Mouse (Mus musculus): ENCODE measurements around the gene Mpi. TPM values are rescaled to one million over a fixed set of nuclear protein-coding genes. Genes with fewer than 3 reads are reported as not detected.
A peak's percentile ranks its signal among the peaks of the same experiment; 100 is the strongest.

Mpi gene
- total RNA-seq (2014; rRNA removed) (8.9 and 9.4 TPM in 2 replicates), polyA plus RNA-seq (2012; rRNA removed) (12.2 and 14.5 TPM in 2 replicates)

DNA sequence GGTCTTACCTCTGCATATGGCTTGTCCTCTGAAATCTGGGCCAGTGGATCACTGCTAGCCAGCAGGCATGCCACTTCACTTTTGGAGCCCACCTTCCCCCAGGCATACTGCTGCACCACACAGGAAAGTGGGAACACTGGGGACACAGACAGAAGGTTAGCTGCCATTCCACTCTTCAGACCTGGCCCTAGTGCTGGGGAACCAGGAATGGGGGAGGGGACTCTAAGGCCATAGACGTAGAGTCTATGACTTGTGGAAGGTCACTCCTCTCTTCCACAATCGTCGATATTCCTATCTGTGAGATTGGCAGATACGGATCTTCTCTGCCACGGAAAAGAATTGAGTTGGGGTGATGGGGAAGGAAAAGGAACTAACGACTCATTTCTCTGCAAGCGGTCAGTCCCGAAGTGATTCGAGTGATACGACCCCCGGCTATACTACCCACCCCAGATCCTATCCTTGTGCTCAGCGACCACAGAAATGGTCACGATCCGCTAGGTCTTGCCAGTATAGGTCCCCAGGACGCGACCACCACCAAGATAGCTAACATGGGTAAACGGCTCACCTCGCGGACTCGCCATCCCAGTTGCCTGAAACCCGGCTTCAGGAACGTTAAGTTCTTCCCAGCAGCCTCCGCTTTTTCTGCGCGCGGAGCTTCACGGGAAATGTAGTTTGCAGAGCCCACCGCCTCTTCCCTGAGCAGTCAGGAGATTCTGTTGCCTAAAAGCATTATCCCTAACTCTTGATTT is at the start of gene Mpi:
Gene Mpi (minus strand): TSS at position 625 of the 749 bp plus-strand sequence.
- Histone ChIP-seq H3K27ac (replicated peaks; ENCODE audit: insufficient read depth, low read depth, low read length) (no peak within 1 kb of the TSS), H3K36me3 (ENCODE audit: control insufficient read depth, insufficient read depth, low read length) (no peaks in the 10 kb centered on the region; the same call in 1 of the 2 replicates), H3K79me2 (ENCODE audit: control insufficient read depth, insufficient read depth, low read length) (no peaks in the 10 kb centered on the region), H3K4me1 (ENCODE audit: control insufficient read depth, insufficient read depth, low read length) (peaks cover 11% of the 10 kb centered on the region), H3K27me3 (ENCODE audit: control insufficient read depth, insufficient read depth, low read length) (no peaks in the 10 kb centered on the region), H3K9ac (ENCODE audit: low read depth, low read length) (peak within 1 kb of the TSS; percentile 90), H3K4me3 (ENCODE audit: insufficient read depth, low read depth, low read length) (peak within 1 kb of the TSS; percentile 84)
- TF ChIP-seq CTCF (IDR thresholded peaks at IDR 0.05; ENCODE audit: low read depth, low read length) (no peak), POLR2A (IDR thresholded peaks at IDR 0.05; ENCODE audit: extremely low read depth, insufficient read depth, low read length) (0 out of 2 replicates have a peak, but pooled peaks have one; percentile 23)
- WGBS: under 1% methylated on average over 28 of the region's 28 CpGs
- DNase-seq (ENCODE audit: extremely low read depth, low read depth, low spot score): peak; percentile 59

DNA sequence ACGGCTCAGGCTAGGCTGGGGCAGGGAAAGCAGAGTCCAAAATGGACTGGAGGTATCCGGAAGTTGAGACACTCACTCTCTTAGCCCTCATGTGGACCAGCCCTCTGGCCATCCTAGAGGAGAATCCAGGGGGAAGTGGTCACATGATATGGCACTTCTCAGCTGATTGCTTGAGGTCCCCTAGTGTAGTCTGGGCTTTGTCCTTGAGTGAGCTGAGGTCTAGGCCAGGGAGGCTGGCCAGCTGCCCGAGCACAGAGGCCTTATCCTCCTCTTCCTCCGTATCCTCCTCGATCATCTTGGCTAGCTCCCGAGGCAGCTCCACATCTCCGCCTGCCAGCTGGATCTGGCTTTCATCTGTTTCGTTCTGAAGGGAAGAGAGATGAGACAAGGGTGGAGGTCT is 49.5 kb upstream of the Mpi start:
- 71% methylated on average over 8 of the region's 8 CpGs for WGBS
- Histone ChIP-seq H3K79me2 (ENCODE audit: control insufficient read depth, insufficient read depth, low read length) (no peaks in the 10 kb centered on the region), H3K9ac (ENCODE audit: low read depth, low read length) (no peak overlapping the region), H3K4me3 (ENCODE audit: insufficient read depth, low read depth, low read length) (no peak overlapping the region), H3K27me3 (ENCODE audit: control insufficient read depth, insufficient read depth, low read length) (peaks cover 4% of the 10 kb centered on the region; the same call in 1 of the 2 replicates), H3K36me3 (ENCODE audit: control insufficient read depth, insufficient read depth, low read length) (no peaks in the 10 kb centered on the region), H3K27ac (replicated peaks; ENCODE audit: insufficient read depth, low read depth, low read length) (no peak overlapping the region), H3K4me1 (ENCODE audit: control insufficient read depth, insufficient read depth, low read length) (no peaks in the 10 kb centered on the region)
- TF ChIP-seq POLR2A (IDR thresholded peaks at IDR 0.05; ENCODE audit: extremely low read depth, insufficient read depth, low read length): no peak
- no peak for TF ChIP-seq CTCF (IDR thresholded peaks at IDR 0.05; ENCODE audit: low read depth, low read length)
- DNase-seq (ENCODE audit: extremely low read depth, low read depth, low spot score): no peak

DNA sequence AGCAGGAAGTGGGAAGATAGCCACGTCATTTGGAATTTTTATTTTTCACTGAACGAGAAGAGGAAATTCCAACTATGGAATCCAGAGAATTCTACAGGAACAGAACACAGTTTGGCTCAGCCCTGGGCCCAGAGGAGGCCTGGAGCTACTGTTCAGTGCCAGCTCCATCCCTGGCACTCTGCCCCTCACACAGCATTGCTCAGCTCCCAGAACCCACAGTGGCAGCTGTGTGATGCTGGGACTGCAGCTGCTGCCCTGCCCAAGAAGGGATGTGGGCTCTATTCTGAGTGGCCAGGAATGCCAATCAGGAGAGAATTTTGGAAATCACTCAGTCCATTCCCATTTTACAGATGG is 48.8 kb upstream of the Mpi start:
- DNase-seq (ENCODE audit: extremely low read depth, low read depth, low spot score): no peak
- whole genome bisulfite sequencing: 58% methylated on average over 2 of the region's 2 CpGs
- TF ChIP-seq POLR2A (IDR thresholded peaks at IDR 0.05; ENCODE audit: extremely low read depth, insufficient read depth, low read length) (no peak), CTCF (IDR thresholded peaks at IDR 0.05; ENCODE audit: low read depth, low read length) (no peak)
- H3K27ac ChIP-seq (replicated peaks; ENCODE audit: insufficient read depth, low read depth, low read length): no peak overlapping the region
- no peaks in the 10 kb centered on the region for H3K36me3 ChIP-seq (ENCODE audit: control insufficient read depth, insufficient read depth, low read length)
- no peak overlapping the region for H3K9ac ChIP-seq (ENCODE audit: low read depth, low read length)
- H3K4me3 ChIP-seq (ENCODE audit: insufficient read depth, low read depth, low read length): no peak overlapping the region
- peaks cover 4% of the 10 kb centered on the region; the same call in 1 of the 2 replicates for H3K27me3 ChIP-seq (ENCODE audit: control insufficient read depth, insufficient read depth, low read length)
- H3K4me1 ChIP-seq (ENCODE audit: control insufficient read depth, insufficient read depth, low read length): no peaks in the 10 kb centered on the region
- no peaks in the 10 kb centered on the region for H3K79me2 ChIP-seq (ENCODE audit: control insufficient read depth, insufficient read depth, low read length)

DNA sequence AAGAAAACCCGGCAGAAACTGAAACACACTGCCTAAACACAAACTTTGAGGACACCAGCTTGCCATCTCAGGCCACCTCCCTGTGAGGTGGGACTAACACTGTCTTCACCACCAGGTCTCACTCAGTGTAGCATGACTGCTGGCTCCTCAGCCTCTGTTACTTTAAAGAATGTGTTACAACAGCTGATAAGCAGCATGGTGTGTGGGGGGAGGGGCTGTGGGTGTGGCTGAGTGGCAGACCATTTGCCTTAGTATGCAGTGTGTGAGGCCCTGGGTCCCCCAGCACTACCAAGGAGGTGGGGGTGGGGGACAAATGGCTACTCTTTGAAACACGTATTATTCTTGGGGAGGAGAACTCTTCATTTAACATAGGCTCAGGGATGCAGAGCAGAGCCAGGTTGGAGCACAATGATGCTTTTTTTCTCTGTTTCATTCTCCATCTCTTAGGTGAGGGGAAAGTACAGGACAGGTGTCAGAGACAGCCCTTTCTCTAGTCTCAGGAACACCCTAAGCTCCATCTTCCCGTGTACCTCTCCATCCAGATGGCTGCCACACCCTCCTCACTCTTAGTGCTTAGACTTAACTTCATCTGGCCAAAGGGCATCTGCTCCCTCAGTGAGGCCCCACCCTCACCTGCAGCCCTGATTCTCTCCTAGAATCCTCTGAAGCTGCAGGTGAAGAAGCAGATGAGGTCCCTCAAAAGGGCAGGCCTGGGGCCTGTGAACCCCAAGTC is 48.2 kb upstream of the Mpi start:
- Histone ChIP-seq H3K27me3 (ENCODE audit: control insufficient read depth, insufficient read depth, low read length) (peaks cover under 1% of the 10 kb centered on the region; the same call in 1 of the 2 replicates), H3K36me3 (ENCODE audit: control insufficient read depth, insufficient read depth, low read length) (no peaks in the 10 kb centered on the region), H3K79me2 (ENCODE audit: control insufficient read depth, insufficient read depth, low read length) (no peaks in the 10 kb centered on the region), H3K4me3 (ENCODE audit: insufficient read depth, low read depth, low read length) (no peak overlapping the region), H3K27ac (replicated peaks; ENCODE audit: insufficient read depth, low read depth, low read length) (no peak overlapping the region), H3K9ac (ENCODE audit: low read depth, low read length) (no peak overlapping the region), H3K4me1 (ENCODE audit: control insufficient read depth, insufficient read depth, low read length) (no peaks in the 10 kb centered on the region)
- DNase-seq (ENCODE audit: extremely low read depth, low read depth, low spot score): no peak
- TF ChIP-seq POLR2A (IDR thresholded peaks at IDR 0.05; ENCODE audit: extremely low read depth, insufficient read depth, low read length) (no peak), CTCF (IDR thresholded peaks at IDR 0.05; ENCODE audit: low read depth, low read length) (no peak)
- 43% methylated on average over 3 of the region's 3 CpGs for WGBS

DNA sequence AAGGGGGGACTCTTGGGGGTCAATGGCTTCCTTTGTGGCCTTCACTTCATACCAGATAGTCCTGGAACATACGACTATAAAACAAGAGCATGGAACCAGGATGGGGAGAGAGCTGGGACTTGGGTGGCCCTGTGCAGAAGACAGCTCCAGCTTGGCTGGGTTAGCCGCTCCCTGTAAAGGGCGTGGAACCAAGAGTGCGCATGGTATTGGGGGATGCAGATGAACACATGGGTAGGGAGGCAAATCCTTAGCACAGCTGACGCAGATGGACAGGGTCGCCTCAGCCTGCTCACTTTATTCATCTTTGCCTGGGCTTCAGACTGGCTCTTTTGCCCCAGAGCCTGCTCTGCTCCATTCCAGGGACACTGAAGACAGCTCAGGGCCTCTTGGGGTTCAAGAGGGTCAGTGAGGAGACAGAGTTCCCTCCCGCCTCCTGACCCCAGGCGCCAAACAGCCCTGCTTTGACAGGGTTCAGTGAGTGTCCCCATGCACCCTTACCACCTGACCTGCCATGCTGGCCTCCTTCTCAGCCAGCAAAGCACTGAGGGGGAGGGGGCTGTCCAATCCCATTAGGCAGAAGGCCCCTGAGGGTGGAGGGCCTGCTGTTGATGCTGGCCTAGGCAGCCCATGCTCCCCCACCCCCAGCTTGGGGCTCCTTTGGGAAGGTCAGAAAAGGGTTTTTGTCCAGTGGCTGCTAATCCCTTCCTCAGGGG is 46.4 kb upstream of the Mpi start:
- TF ChIP-seq POLR2A (IDR thresholded peaks at IDR 0.05; ENCODE audit: extremely low read depth, insufficient read depth, low read length) (no peak), CTCF (IDR thresholded peaks at IDR 0.05; ENCODE audit: low read depth, low read length) (no peak)
- Histone ChIP-seq H3K4me1 (ENCODE audit: control insufficient read depth, insufficient read depth, low read length) (no peaks in the 10 kb centered on the region), H3K27ac (replicated peaks; ENCODE audit: insufficient read depth, low read depth, low read length) (no peak overlapping the region), H3K9ac (ENCODE audit: low read depth, low read length) (no peak overlapping the region), H3K36me3 (ENCODE audit: control insufficient read depth, insufficient read depth, low read length) (0 out of 2 replicates have a peak, but pooled peaks cover 2% of the 10 kb centered on the region), H3K79me2 (ENCODE audit: control insufficient read depth, insufficient read depth, low read length) (no peaks in the 10 kb centered on the region), H3K27me3 (ENCODE audit: control insufficient read depth, insufficient read depth, low read length) (no peaks in the 10 kb centered on the region), H3K4me3 (ENCODE audit: insufficient read depth, low read depth, low read length) (no peak overlapping the region)
- 82% methylated on average over 8 of the region's 8 CpGs for WGBS
- no peak for DNase-seq (ENCODE audit: extremely low read depth, low read depth, low spot score)

Data from liver, adult 2 months (tissue).